Mouse (Mus musculus) midbrain, embryonic 16.5 days (tissue): ENCODE results near the gene As3mt. TPM values are rescaled to one million over a fixed set of nuclear protein-coding genes. Genes with fewer than 3 reads are reported as not detected.

ENCODE experiments used
- ATAC-seq: fragments of 200-750 bp; cut with Nextera tagmentation; 2 replicates; pipeline ENCODE4 v1.8.0; 2017; ENCODE audit warnings: moderate TSS enrichment
- H3K27ac ChIP-seq: fragments of 300-500 bp; sonication (generic); 2 replicates; pipeline ENCODE4 v1.5.1; 2014; ENCODE audit warnings: mild to moderate bottlenecking, low read length, mixed read lengths
- H3K27me3 ChIP-seq: fragments of 300-500 bp; sonication (generic); 2 replicates; pipeline ENCODE4 v1.6.1; 2014; ENCODE audit warnings: low read depth, low read length, mixed read lengths; ENCODE audit not compliant: control insufficient read depth, insufficient read depth
- H3K36me3 ChIP-seq: fragments of 300-500 bp; sonication (generic); 2 replicates; pipeline ENCODE4 v1.6.1; 2014; ENCODE audit warnings: mild to moderate bottlenecking, low read length, moderate library complexity, mixed read lengths; ENCODE audit not compliant: control insufficient read depth, insufficient read depth
- H3K4me1 ChIP-seq: fragments of 300-500 bp; sonication (generic); 2 replicates; pipeline ENCODE4 v1.6.1; 2014; ENCODE audit warnings: mild to moderate bottlenecking, low read length, mixed read lengths; ENCODE audit not compliant: control insufficient read depth, insufficient read depth
- H3K4me2 ChIP-seq: fragments of 300-500 bp; sonication (generic); 2 replicates; pipeline ENCODE4 v1.6.1; 2014; ENCODE audit warnings: mild to moderate bottlenecking, low read length, mixed read lengths
- H3K4me3 ChIP-seq: fragments of 300-500 bp; sonication (generic); 2 replicates; pipeline ENCODE4 v1.5.1; 2014; ENCODE audit warnings: low read depth, mild to moderate bottlenecking, low read length, moderate library complexity, mixed read lengths
- H3K9ac ChIP-seq: fragments of 300-500 bp; sonication (generic); 2 replicates; pipeline ENCODE4 v1.6.1; 2014; ENCODE audit warnings: low read depth, low read length, mixed read lengths
- H3K9me3 ChIP-seq: fragments of 300-500 bp; sonication (generic); replicated peaks from 2 replicates; pipeline ENCODE4 v1.6.1; 2014; ENCODE audit warnings: mild to moderate bottlenecking, low read length, mixed read lengths; ENCODE audit not compliant: control insufficient read depth, poor library complexity, severe bottlenecking
- WGBS: fragments of 180-500 bp; shearing (Covaris S2); extraction: QIAGEN DNeasy Blood & Tissue Kit; methylation state at CpG from one replicate; pipeline ENCODE4 v1.1.7; 2014; 5-methylcytosine and 5-hydroxymethylcytosine counted together
- polyA plus RNA-seq: library from polyadenylated mRNA; unstranded; fragments of >200 nt; fragmentation: Nextera tagmentation; extraction: Ambion mirVana; gene quantifications from 2 replicates; pipeline ENCODE4 v1.2.1, GENCODE M21; 2015

Gene As3mt
- polyA plus RNA-seq, 1 experiment from 2014 or later, result 38.1 TPM

GRCm38 (mm10) chr19:46693146-46693545, 14.1 kb upstream of the As3mt start:
- 89% methylated on average over 4 of the region's 4 CpGs for WGBS

DNA sequence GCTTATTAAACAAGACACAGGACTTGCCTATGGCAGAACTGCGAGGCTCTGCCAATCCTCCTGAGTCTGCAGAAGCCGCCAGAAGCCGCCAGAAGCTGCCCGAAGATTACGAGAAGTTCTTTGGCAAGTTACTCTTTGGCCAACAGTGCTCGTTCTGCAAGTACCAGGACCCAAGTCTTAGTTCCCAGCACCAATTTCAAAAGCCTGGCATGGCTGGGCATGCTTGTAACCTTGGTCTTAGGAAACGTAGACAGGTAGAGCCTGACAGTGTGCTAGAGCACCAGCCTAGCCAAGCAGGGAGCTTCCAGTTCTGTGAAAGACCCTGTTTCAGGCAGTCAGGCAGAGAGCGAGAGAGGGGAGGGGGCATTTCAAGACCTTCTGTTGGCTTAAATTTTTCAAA, 10.8 kb upstream of the As3mt start:
- Histone ChIP-seq H3K4me2 (no peak overlapping the region), H3K9ac (no peak overlapping the region), H3K36me3 (peaks cover 3% of the 10 kb centered on the region; the same call in 1 of the 2 replicates), H3K4me1 (no peaks in the 10 kb centered on the region), H3K4me3 (no peak overlapping the region), H3K27me3 (no peaks in the 10 kb centered on the region), H3K9me3 (no peaks in the 10 kb centered on the region), H3K27ac (no peak overlapping the region)
- no peak for ATAC-seq
- 91% methylated on average over 8 of the region's 8 CpGs for WGBS

More at GRCm38 (mm10) chr19:46693146-46693545, 14.1 kb upstream of the As3mt start:
- H3K27ac ChIP-seq, result no peak overlapping the region
- no peaks in the 10 kb centered on the region for H3K36me3 ChIP-seq
- peaks cover 10% of the 10 kb centered on the region; the same call in 1 of the 2 replicates for H3K4me1 ChIP-seq
- H3K4me2 ChIP-seq, result no peak overlapping the region
- no peaks in the 10 kb centered on the region for H3K27me3 ChIP-seq
- no peak overlapping the region for H3K9ac ChIP-seq
- H3K4me3 ChIP-seq, result no peak overlapping the region
- no peaks in the 10 kb centered on the region for H3K9me3 ChIP-seq
- ATAC-seq, result no peak

DNA sequence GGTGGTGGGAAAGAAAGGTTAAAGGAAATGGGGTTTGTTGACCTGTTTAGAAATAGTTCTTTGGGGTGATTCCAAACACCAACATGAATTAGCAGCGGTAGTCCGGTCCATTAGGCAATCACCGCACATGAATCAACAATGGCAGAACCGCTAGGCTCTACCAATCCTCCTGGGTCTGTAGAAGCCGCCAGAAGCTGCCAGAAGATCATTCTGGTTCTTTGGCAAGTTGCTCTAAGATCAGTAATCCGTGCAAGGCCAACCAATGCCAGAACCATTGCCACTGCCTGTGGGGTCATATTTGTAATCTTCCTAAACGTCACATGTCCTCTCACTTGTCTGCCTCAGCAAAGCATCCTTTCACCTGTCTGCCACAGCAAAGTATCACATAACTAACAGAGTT, 10.3 kb upstream of the As3mt start:
- WGBS, result 95% methylated on average over 7 of the region's 7 CpGs
- Histone ChIP-seq H3K9me3 (no peaks in the 10 kb centered on the region), H3K27ac (no peak overlapping the region), H3K4me3 (no peak overlapping the region), H3K4me1 (no peaks in the 10 kb centered on the region), H3K27me3 (no peaks in the 10 kb centered on the region), H3K9ac (no peak overlapping the region), H3K4me2 (no peak overlapping the region), H3K36me3 (peaks cover 3% of the 10 kb centered on the region; the same call in 1 of the 2 replicates)
- no peak for ATAC-seq

- Histone ChIP-seq H3K9ac (no peak overlapping the region), H3K9me3 (no peaks in the 10 kb centered on the region), H3K4me1 (no peaks in the 10 kb centered on the region), H3K36me3 (peaks cover 3% of the 10 kb centered on the region; the same call in 1 of the 2 replicates), H3K4me3 (no peak overlapping the region), H3K4me2 (no peak overlapping the region), H3K27ac (no peak overlapping the region), H3K27me3 (no peaks in the 10 kb centered on the region)
- ATAC-seq, result no peak
- WGBS, result 45% methylated on average over 19 of the region's 19 CpGs
Observed at GRCm38 (mm10) chr19:46697840-46698517, 9.3 kb upstream of the As3mt start.

DNA sequence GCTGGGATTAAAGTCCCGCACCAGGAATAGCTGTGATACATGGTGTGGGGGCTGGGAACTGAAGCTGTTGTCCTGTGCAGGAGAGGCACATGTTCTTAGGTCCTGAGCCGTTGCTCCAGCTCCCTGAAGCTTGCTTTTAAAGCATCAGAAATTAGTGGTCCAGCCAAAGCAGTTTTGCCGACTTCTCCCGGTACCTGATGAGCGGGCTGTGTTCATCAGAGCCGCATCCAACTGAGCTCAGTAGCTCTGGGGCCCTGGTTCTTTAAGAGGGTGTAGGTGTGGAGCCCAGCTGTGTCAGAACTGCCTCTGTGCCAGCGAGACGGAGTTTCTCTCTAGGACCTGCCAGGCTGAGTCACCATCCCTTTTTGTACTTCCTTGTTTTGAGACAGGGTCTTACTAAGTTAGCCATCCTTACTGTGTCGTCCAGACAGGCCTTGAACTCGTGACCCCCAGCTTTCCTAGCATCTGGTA, 8.2 kb upstream of the As3mt start:
- Histone ChIP-seq H3K27me3 (no peaks in the 10 kb centered on the region), H3K4me1 (no peaks in the 10 kb centered on the region), H3K4me3 (no peak overlapping the region), H3K27ac (no peak overlapping the region), H3K9me3 (no peaks in the 10 kb centered on the region), H3K4me2 (no peak overlapping the region), H3K36me3 (peaks cover 3% of the 10 kb centered on the region; the same call in 1 of the 2 replicates), H3K9ac (no peak overlapping the region)
- ATAC-seq, result no peak
- 82% methylated on average over 10 of the region's 10 CpGs for WGBS

DNA sequence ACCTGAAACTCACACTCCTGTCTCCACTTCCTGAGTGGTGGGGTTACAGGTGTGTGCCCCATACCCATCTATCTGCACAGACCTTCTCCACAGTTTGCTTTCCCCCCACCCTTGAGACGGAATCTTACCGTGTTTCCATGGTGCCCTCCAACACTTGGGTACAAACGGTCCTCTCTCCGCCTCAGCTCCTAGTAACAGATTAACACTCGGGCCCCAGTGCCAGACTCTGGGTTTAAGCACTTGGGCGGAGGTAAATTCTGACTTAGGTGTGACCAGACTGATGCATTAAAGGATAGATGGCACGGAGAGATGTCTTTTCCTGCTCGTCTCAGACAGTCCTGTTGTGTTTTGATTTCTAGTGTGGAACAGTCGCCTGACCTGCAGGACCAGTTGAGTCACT, 6.1 kb upstream of the As3mt start:
- Histone ChIP-seq H3K4me1 (no peaks in the 10 kb centered on the region), H3K9ac (no peak overlapping the region), H3K9me3 (no peaks in the 10 kb centered on the region), H3K4me2 (no peak overlapping the region), H3K27ac (no peak overlapping the region), H3K36me3 (peaks cover 3% of the 10 kb centered on the region; the same call in 1 of the 2 replicates), H3K4me3 (no peak overlapping the region), H3K27me3 (no peaks in the 10 kb centered on the region)
- WGBS, result 89% methylated on average over 9 of the region's 9 CpGs
- ATAC-seq, result no peak

- peaks cover 8% of the 10 kb centered on the region; the same call in 1 of the 2 replicates for H3K4me1 ChIP-seq
- H3K4me2 ChIP-seq, result no peak overlapping the region
- H3K4me3 ChIP-seq, result no peak overlapping the region
- no peak for ATAC-seq
- 66% methylated on average over 7 of the region's 7 CpGs for WGBS
- no peak overlapping the region for H3K27ac ChIP-seq
- peaks cover 6% of the 10 kb centered on the region; the same call in 1 of the 2 replicates for H3K36me3 ChIP-seq
- no peak overlapping the region for H3K9ac ChIP-seq
- no peaks in the 10 kb centered on the region for H3K9me3 ChIP-seq
- no peaks in the 10 kb centered on the region for H3K27me3 ChIP-seq
Observed at GRCm38 (mm10) chr19:46705779-46706495, 1.3 kb upstream of the As3mt start.

- no peaks in the 10 kb centered on the region for H3K27me3 ChIP-seq
- ATAC-seq, result no peak
- peaks cover 4% of the 10 kb centered on the region; the same call in 1 of the 2 replicates for H3K36me3 ChIP-seq
- H3K4me1 ChIP-seq, result peaks cover 8% of the 10 kb centered on the region; the same call in 1 of the 2 replicates
- H3K27ac ChIP-seq, result no peak overlapping the region
- H3K4me2 ChIP-seq, result peak overlapping the region; percentile 65
- WGBS, result 82% methylated on average over 9 of the region's 9 CpGs
- H3K4me3 ChIP-seq, result peak overlapping the region; percentile 42
- no peak overlapping the region for H3K9ac ChIP-seq
- H3K9me3 ChIP-seq, result no peaks in the 10 kb centered on the region
Observed at GRCm38 (mm10) chr19:46706540-46707295, 540 bp upstream of the As3mt start.
